Mouse (Mus musculus) liver (tissue): Measurements from ENCODE around the gene Nsun6.
A peak's percentile ranks its signal among the peaks of the same experiment; 100 is the strongest.

Source experiments
- DNase-seq: peaks from one replicate; pipeline ENCODE4 v3.0.0-alpha.2; 2020; ENCODE audit warnings: mixed read lengths

Nsun6 gene

GRCm38 (mm10) chr2:15054945-15055637 lies at the start of gene Nsun6:
TSS of gene Nsun6 (minus strand) at chr2:15055069.
- peak; percentile 98 for DNase-seq

GRCm38 (mm10) chr2:15104386-15104785 lies 49.5 kb upstream of the Nsun6 start:
- no peak for DNase-seq

GRCm38 (mm10) chr2:15096514-15097090 lies 41.7 kb upstream of the Nsun6 start:
- no peak for DNase-seq

- DNase-seq, result no peak
These were observed 32.4 kb upstream of the Nsun6 start for GRCm38 (mm10) chr2:15087308-15087707.

- DNase-seq, result no peak
These were observed 28.8 kb upstream of the Nsun6 start for GRCm38 (mm10) chr2:15083702-15084101.

GRCm38 (mm10) chr2:15067091-15067490 lies 12.2 kb upstream of the Nsun6 start:
- DNase-seq, result no peak

GRCm38 (mm10) chr2:15065447-15065846 lies 10.6 kb upstream of the Nsun6 start:
- no peak for DNase-seq

GRCm38 (mm10) chr2:15064380-15065269 lies 9.8 kb upstream of the Nsun6 start:
- DNase-seq, result no peak

- DNase-seq, result no peak
These were observed 8.9 kb upstream of the Nsun6 start for GRCm38 (mm10) chr2:15063815-15064214.

- DNase-seq, result no peak
These were observed 6.0 kb upstream of the Nsun6 start for GRCm38 (mm10) chr2:15060856-15061255.

- DNase-seq, result no peak
These were observed 3.4 kb upstream of the Nsun6 start for GRCm38 (mm10) chr2:15058227-15058626.

- no peak for DNase-seq
These were observed 877 bp upstream of the Nsun6 start for GRCm38 (mm10) chr2:15055741-15056151.

- peak; percentile 17 for DNase-seq
These were observed 373 bp downstream of the Nsun6 start for GRCm38 (mm10) chr2:15054496-15054895.

GRCm38 (mm10) chr2:15049117-15049873 lies 5.6 kb downstream of the Nsun6 start, which contains the start of gene Arl5b:
TSS of gene Arl5b (plus strand) at chr2:15049395.
- peak; percentile 90 for DNase-seq

GRCm38 (mm10) chr2:15040326-15040725 lies 14.5 kb downstream of the Nsun6 start:
- DNase-seq, result no peak

GRCm38 (mm10) chr2:15038705-15039104 lies 16.2 kb downstream of the Nsun6 start:
- DNase-seq, result no peak

GRCm38 (mm10) chr2:15027816-15028215 lies 27.1 kb downstream of the Nsun6 start:
- DNase-seq, result no peak

GRCm38 (mm10) chr2:15026817-15027216 lies 28.1 kb downstream of the Nsun6 start:
- no peak for DNase-seq

- DNase-seq, result no peak
These were observed 46.8 kb downstream of the Nsun6 start for GRCm38 (mm10) chr2:15008072-15008471.

- DNase-seq, result no peak
These were observed 47.3 kb downstream of the Nsun6 start for GRCm38 (mm10) chr2:15007531-15007930.

GRCm38 (mm10) chr2:14997836-14998235 lies 57.0 kb downstream of the Nsun6 start:
- no peak for DNase-seq

GRCm38 (mm10) chr2:14996036-14996435 lies 58.8 kb downstream of the Nsun6 start:
- no peak for DNase-seq

GRCm38 (mm10) chr2:14992531-14992930 lies 62.3 kb downstream of the Nsun6 start:
- no peak for DNase-seq
